8 mouse cellular contexts compared by ENCODE assay signal in the genomic region with DNA sequence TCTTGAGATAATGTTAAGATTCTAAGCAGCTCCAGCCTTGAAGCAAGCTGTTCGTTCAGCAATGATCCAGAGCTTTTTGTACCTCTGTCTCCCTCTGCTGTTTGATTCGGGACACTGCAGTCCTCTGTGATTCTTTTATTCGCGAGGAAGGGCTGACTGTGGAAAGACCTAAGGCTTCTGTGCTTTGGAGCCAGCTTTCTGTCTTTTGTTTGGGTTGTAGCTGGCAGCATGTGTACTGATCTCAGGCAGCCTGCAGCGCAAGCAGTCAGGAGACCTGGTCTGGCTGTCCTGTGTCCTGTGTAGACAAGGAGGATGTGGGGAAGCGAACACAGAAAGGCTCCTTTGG. TPM values are rescaled to one million over a fixed set of nuclear protein-coding genes. Genes with fewer than 3 reads are reported as not detected.
DNase-seq lines count a peak whose midpoint lies in the region; ATAC-seq and TF ChIP-seq lines count a peak whose summit lies in the region.

No protein-coding gene starts in this region.

- peak; percentile 79 for ATAC-seq in hindbrain, embryonic 12.5 days (ENCODE audit: low FRiP score)
- peak; percentile 73 for ATAC-seq in lung, postnatal 0 days

- peak; percentile 82 for DNase-seq in MN1 (ENCODE audit: low spot score)
- peak; percentile 78 for DNase-seq in cerebellum, adult 9-11 months
- peak; percentile 46 to 73 for DNase-seq in frontal cortex, postnatal 10 days (ENCODE audit: low spot score in 2 of 2)
- DNase-seq in layer of hippocampus, postnatal 10 days (ENCODE audit: low spot score in 2 of 2) = peak; percentile 83 to 84
- peak; percentile 90 for DNase-seq in lung, postnatal 0 days (ENCODE audit: low spot score)
- peak; percentile 63 for DNase-seq in ovary, postnatal 36 days (ENCODE audit: low spot score)
- peak; percentile 74 for DNase-seq in thymus, postnatal 25 days

- 6% methylated on average over 6 of the region's 6 CpGs for WGBS in hindbrain, embryonic 12.5 days
- 8% methylated on average over 6 of the region's 6 CpGs for WGBS in lung, postnatal 0 days

- no peaks in the 10 kb centered on the region for H3K9me3 ChIP-seq in hindbrain, embryonic 12.5 days (replicated peaks)
- H3K9me3 ChIP-seq in lung, postnatal 0 days (ENCODE audit: low read length) = no peaks in the 10 kb centered on the region

- peak; percentile 89 for TF ChIP-seq CTCF in lung, postnatal 0 days (IDR thresholded peaks at IDR 0.05)

- H3K4me1 ChIP-seq in hindbrain, embryonic 12.5 days = peaks cover 8% of the 10 kb centered on the region
- peaks cover 4% of the 10 kb centered on the region; the same call in 1 of the 2 replicates for H3K4me1 ChIP-seq in lung, postnatal 0 days (ENCODE audit: insufficient read depth, low read depth, low read length)

- H3K9ac ChIP-seq in hindbrain, embryonic 12.5 days = peak overlapping the region; percentile 40
- H3K9ac ChIP-seq in lung, postnatal 0 days (replicated peaks; ENCODE audit: low read depth) = no peak overlapping the region; the same call in 1 of the 2 replicates

- H3K4me2 ChIP-seq in hindbrain, embryonic 12.5 days (replicated peaks) = peak overlapping the region; percentile 93
- H3K4me2 ChIP-seq in lung, postnatal 0 days (replicated peaks; ENCODE audit: low read depth, low read length) = peak overlapping the region; percentile 74

- H3K4me3 ChIP-seq in hindbrain, embryonic 12.5 days = peak overlapping the region; percentile 37
- H3K4me3 ChIP-seq in lung, postnatal 0 days (ENCODE audit: low read depth, low read length) = peak overlapping the region; percentile 22; the same call in 1 of the 2 replicates

- H3K36me3 ChIP-seq in hindbrain, embryonic 12.5 days = no peaks in the 10 kb centered on the region
- no peaks in the 10 kb centered on the region for H3K36me3 ChIP-seq in lung, postnatal 0 days (ENCODE audit: insufficient read depth, low read length)

- H3K27me3 ChIP-seq in hindbrain, embryonic 12.5 days = peaks cover 11% of the 10 kb centered on the region
- H3K27me3 ChIP-seq in lung, postnatal 0 days (replicated peaks; ENCODE audit: insufficient read depth, low read length) = no peaks in the 10 kb centered on the region

- no peak overlapping the region for H3K27ac ChIP-seq in hindbrain, embryonic 12.5 days
- H3K27ac ChIP-seq in lung, postnatal 0 days (ENCODE audit: low read length) = peak overlapping the region; percentile 51; the same call in 1 of the 2 replicates

- no peak for TF ChIP-seq EP300 in lung, postnatal 0 days (IDR thresholded peaks at IDR 0.05)

RNA-seq across cellular contexts. Expression of gene Esr2, which starts 19.6 kb away (rescaled TPM):
- 0.22 and 0.47 TPM in 2 replicates for polyA plus RNA-seq in hindbrain, embryonic 12.5 days (2016; fragmentation: Nextera tagmentation; extraction: Ambion mirVana)
- under 1 TPM; 0.18 TPM for total RNA-seq in layer of hippocampus, postnatal 10 days (2021)
- 0.81 and 1.3 TPM in 2 replicates for polyA plus RNA-seq in lung, postnatal 0 days (2015; fragmentation: Nextera tagmentation; extraction: Ambion mirVana)

RNA-seq across cellular contexts. Expression of gene Tex21, which starts 49.9 kb away (rescaled TPM):
- polyA plus RNA-seq in hindbrain, embryonic 12.5 days (2016; fragmentation: Nextera tagmentation; extraction: Ambion mirVana) = not detected in 2 replicates
- total RNA-seq in layer of hippocampus, postnatal 10 days (2021) = not detected
- not detected in 2 replicates for polyA plus RNA-seq in lung, postnatal 0 days (2015; fragmentation: Nextera tagmentation; extraction: Ambion mirVana)

RNA-seq across cellular contexts. Expression of gene Mthfd1, which starts 58.4 kb away (rescaled TPM):
- polyA plus RNA-seq in hindbrain, embryonic 12.5 days (2016; fragmentation: Nextera tagmentation; extraction: Ambion mirVana) = 44.8 and 46.3 TPM in 2 replicates
- total RNA-seq in layer of hippocampus, postnatal 10 days (2021) = 10 to 100 TPM; 40.6 to 44.0 TPM
- polyA plus RNA-seq in lung, postnatal 0 days (2015; fragmentation: Nextera tagmentation; extraction: Ambion mirVana) = 105 and 111 TPM in 2 replicates
